Mouse (Mus musculus) kidney, postnatal 25 days (tissue): ENCODE data around the gene Pax1.

Experiments used
- DNase-seq, 2 experiments: peaks; one replicate each; pipeline ENCODE4 v3.0.0; 2021; ENCODE audit warnings: mixed read lengths in 2 of 2

Pax1 gene

DNA sequence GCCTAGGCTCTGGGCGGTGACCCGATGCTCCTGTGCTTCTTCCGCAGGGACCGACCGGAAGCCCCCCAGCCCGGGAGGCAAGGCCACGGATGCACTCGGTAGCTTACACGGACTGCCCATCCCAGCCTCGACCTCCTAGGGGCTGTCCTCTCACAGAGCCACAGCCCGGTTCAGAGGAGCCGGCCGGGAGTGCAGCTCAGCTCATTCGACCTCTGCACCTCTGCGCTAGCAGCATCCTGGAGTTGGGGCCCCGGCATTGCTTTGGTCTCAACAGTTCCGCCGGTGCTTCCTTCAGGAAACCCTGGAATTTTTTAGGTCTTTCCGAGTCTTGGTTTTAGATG is 11.9 kb downstream of the Pax1 start:
- no peak for DNase-seq

DNA sequence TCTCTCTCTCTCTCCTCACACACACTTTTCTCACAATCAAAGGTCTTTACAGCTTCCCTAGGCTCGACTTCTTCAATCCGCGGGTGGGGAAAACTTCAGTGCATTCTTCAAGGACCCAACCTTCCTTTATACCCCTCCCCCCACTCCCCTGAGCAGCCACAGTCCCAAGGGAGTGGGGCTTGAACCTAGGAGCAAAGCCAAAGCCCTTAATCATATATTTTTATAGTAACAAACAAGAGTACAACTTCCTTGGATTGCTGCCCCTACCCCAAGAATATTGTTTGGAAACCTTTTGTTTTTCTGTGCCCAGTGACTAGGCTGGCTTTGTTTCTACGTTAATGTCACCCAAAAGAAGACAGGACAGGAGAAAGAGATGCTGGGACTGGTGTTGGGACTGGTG is 12.5 kb downstream of the Pax1 start:
- DNase-seq: no peak

DNA sequence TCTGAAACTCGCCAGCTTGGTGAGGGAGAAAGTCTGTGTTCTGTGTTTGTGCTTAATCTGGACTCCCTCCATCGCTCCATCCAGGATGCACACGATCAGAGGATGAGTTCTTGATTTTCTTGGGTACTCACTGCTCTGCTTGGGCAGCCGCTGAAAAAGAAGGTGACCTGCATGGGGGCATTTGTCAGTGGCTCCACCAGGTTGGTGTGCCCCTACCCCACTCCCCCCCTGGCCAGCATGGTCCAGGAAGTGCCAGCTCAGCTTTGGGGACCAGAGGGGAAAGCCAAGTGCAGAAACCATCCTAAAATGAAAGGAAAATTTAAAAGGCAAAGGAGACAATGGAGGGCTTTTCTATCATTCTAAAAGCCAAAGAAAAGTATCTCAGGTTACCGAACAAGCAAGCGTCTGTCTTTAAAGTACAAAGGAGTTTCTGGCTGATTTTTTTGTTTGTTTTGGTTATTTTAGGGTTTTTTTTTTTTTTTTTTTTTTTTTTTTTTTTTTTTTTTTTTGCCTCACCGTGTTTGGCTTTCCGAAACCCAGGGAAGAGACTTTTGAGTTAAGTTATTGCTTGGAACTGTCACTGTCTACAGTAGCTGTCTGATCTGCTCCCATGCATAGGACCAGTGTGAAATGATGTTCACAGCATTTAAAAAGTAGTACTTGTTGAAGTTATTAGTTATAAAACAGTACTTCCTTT is 13.4 kb downstream of the Pax1 start:
- DNase-seq: no peak

DNA sequence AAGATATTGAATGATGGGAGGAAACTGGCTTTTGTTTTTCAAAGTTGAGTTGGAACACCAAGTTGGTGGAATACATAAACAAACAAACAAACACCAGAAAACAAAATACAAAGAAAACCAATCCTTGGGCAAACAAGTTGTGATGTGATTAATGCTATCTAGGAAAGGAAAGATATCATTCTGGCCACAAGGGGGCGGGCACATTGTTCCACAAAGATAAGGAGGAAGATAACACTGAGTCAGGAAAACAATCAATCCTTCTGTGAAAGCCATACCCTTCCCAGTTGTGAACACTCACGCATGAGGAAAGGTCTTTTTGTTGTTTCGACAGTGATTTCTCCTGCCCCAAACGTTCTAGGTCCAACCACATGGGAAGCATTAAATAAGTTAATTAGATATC is 17.2 kb downstream of the Pax1 start:
- DNase-seq: peak in 1 of 2 experiments; percentile 70

DNA sequence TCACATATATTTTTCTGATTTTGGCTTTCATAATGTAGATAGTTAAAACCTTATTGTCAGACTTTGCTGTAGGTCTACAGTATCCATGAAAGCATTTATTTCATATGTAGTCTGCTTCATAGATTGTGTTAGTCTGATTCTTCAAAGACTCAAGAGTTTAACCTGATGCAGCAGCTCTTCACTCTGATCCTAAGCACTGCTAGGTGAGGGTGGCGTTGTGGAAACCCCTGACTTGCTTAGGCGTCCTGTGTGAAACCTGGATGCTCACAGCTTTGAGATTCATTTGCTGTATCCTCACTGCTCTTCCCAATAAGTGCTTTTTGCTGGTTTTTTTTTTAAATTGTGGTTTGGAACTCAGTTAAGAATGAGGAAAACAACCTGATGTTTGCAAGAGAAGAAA is 21.6 kb downstream of the Pax1 start:
- DNase-seq: no peak

DNA sequence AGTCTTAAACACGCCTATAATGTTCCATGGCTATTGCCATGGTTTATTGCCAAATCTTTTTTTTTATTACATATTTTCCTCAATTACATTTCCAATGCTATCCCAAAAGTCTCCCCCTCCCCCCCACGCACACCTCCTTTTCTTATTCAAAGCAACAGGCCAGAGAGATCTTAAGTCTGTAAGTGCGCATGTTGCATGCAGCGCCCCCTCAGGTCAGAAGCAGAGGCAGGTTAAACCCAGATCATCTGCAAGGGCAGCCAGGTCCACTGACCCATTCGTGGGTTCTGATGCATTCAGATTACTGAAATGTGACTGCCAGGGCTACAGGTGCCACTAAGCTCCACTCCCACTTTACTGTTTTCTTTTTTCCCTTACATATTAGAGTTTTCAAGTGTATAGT is 25.2 kb downstream of the Pax1 start:
- no peak for DNase-seq

DNA sequence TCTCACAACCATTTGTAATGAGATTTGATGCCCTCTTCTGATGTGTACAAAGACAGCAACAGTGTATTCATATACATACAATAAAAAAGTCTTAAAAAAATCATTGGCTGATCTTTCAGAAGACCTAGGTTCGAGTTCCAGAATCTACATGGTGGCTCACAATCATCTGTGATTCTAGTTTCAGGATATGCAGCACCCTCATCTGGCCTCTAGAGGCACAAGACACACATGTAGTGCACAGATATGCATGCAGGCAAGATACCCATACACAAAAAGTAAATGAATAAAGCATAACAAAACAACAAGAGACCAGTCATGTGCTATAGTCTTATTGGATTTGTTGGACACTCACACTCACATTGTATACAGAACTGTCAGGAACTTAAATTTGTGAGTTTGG is 47.6 kb downstream of the Pax1 start:
- no peak for DNase-seq

DNA sequence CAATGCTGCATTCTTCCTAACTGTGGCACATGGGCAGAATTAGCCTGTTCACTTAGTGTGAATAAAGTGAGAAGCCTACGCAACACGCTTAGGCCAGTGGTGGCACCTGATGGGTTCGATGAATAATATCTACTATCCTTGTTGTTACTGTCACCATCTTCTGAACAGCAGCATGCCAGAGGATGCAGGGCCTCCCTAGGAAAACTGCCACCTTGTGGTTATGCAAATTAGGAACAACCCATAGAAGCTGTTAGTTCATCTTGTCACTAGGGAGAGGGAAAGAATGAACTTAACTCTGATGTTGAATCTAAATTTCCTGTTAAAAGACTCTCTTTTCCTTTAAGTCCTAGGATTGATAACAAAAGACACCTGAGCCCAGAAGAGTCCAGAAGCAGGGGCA is 53.3 kb downstream of the Pax1 start:
- DNase-seq: no peak

DNA sequence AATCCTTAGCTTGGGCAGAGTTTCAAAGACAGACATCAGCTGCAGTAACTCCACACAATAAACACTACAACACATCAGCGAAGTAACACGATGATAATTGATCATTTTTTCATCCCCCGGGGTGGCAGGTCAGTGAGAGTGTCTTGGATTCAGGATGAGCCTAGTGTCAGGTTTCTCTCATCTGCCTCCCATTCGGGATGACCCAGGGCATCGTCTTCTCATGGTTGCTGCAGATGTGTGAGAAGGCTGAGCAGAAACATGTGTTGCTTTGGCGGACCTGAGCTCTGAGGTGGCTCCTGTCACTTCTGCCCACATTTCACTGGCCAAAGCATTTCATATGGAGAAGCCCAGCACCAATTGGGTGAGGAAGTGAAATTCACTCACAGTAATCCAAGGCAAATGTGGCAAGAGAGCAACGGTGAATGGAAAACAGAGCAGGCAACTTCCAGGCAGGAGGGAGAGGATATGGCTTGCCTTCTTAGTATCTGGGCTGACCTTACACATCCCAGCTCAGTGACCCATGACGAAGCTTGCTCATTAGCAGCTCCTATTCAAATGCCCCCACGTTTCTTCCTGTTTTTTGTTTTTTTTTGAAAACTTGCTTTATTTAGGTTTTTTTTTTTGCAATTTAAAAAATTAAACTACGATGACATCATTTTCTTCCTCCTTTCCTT is 63.0 kb downstream of the Pax1 start:
- no peak for DNase-seq

DNA sequence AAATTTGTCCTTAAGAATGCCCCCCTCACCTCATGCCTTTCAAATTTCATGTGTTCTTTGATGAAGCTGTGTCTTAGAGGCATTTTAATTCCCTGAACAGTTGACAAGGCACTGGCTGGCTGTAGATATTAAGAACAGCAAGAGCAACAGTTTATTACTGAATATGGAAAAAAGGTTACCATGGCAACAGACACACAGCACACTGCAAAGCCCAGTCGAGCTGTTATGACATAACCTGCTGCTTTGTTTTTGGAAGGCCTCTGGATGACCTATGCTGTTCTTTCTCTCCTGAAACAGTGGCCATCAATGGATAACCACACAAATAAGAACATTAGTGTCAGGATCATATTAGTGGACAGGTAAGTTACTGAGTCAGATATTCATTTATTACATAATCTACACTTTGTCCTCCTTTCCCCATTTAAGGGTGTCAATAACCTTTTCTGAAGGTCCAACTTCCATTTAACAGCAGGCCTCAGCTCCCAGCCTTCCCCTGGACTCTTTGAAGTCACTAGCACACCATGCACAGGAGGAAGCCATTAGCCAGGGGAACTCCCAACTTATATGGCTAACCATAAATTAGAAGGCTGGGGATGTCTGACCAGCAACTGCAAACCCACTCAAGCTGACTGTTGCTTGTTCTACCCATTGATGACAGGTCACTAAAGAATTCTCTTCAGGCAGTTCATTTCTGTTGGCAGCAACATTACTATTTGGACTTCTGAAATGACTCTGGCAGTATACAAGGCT is 68.1 kb downstream of the Pax1 start:
- DNase-seq: no peak

DNA sequence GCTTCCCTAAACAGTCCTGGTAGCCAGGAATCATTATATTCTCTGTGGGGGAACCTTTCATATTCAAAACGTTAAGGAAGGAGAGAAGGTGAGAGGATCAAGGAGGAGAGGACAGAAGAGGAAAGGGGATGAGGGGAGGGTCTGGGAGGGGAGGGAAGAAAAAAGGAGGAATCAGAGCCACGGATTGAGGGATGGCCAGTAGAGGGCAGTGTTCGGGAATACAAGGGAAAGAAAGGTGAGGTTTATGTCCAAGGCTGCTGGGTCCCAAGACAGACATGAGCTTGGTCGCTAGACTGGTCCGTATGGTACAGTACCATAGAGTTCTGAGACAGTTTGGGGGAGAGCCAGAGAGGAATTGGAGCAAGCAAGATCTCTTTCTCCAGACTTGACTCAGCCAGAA is 71.4 kb downstream of the Pax1 start:
- DNase-seq: peak in 1 of 2 experiments; percentile 47
